In genomic region chr9:31648551-31648950, GRCm38 (mm10) we compare ENCODE assay signal across 15 mouse cellular contexts.
A peak's percentile ranks its signal among the peaks of the same experiment; 100 is the strongest.
DNase-seq lines count a peak whose midpoint lies in the region.
"Had no signal": no experiment of that assay in that cellular context is flagged by ENCODE, and none has a peak within 500 bp of the region (broad histone marks: within the 10 kb centered on the region; RNA-seq: fewer than 3 reads in every experiment).

No protein-coding gene starts in this region.

- peak; percentile 29 for DNase-seq in heart, adult 11 months
- no peak for DNase-seq in heart, adult 8-10 months (ENCODE audit: low spot score)
- peak; percentile 10 for DNase-seq in urinary bladder, postnatal 14 days (ENCODE audit: low spot score)
- no peak for DNase-seq in urinary bladder, postnatal 4 days (ENCODE audit: low spot score in 2 of 2)
- DNase-seq in brain, adult 2 months (ENCODE audit: low read depth, low spot score): peak; percentile 11
- DNase-seq in cerebellum, postnatal 14 days: no peak
- DNase-seq in heart, postnatal 14 days: no peak
- DNase-seq: adrenal gland, adult 8-10 months; adrenal gland, postnatal 14 days; cerebellum, adult 11-12 months; cerebellum, adult 2 months; cerebellum, adult 9-10 months; cerebellum, postnatal 10 days; cerebellum, postnatal 36 days; embryo, embryonic 11 days had no signal

- intact Hi-C loops in heart, postnatal 14 days (cut with DNase I): no loop called here

Comparison
In these comparisons a context has a peak if more than half of its experiments do, and no peak if none do; other contexts are left out.
1. DNase-seq: peak in heart, adult 11 months (single experiment), urinary bladder, postnatal 14 days (single experiment) and brain, adult 2 months (single experiment); none in heart, adult 8-10 months (single experiment), urinary bladder, postnatal 4 days (0 of 2), cerebellum, postnatal 14 days (0 of 2) and heart, postnatal 14 days (0 of 2).